Mouse (Mus musculus) heart, postnatal 4 days (tissue): ENCODE measurements around the gene Uvrag. TPM values are rescaled to one million over a fixed set of nuclear protein-coding genes. Genes with fewer than 3 reads are reported as not detected.
A peak's percentile ranks its signal among the peaks of the same experiment; 100 is the strongest.
"Not testable (repeated sequence)": the region's sequence is repeated elsewhere in the genome, so short reads cannot be mapped to it uniquely, and the experiment has no call there.

Experiments
- DNase-seq: peaks from one replicate; pipeline ENCODE4 v3.0.0; 2021
- total RNA-seq, 2 experiments: library from RNA; stranded (reverse); gene quantifications; 2 replicates each; pipeline ENCODE4 v1.2.3; 2021

The Uvrag gene
- total RNA-seq, 2 experiments from 2014 or later: 33.2 to 34.5 TPM

DNA sequence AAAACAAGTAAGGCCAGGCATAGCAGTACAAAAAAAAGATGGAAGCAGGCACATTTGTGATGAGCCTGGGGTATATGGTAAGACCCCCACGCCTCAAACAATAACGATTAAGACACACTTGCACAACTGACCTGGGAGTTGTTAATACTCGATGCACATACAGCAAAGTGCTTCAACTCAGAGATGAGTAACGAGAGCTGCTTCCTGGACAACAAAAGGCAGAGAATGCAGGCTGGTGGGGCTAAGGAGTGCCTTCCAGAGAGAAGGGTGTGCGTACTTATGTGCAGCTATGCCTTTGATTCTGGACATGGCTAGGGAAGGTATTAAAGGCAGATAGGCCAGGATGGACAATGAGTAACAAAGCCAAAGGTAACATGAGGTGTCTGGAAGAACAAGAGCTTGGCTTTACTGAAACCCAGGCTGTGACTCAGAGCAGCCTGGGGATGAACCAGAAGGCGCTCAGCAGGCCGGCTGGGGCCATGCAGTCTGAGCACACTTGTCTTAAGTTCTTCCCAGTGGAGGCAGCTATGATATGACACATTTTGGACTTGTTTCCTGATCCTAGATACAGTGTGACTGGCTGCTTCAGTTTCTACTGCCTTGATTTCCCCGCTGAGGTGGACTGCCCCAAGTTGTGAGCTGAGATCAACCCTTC lies 172.1 kb downstream of the Uvrag start:
- no peak for DNase-seq

DNA sequence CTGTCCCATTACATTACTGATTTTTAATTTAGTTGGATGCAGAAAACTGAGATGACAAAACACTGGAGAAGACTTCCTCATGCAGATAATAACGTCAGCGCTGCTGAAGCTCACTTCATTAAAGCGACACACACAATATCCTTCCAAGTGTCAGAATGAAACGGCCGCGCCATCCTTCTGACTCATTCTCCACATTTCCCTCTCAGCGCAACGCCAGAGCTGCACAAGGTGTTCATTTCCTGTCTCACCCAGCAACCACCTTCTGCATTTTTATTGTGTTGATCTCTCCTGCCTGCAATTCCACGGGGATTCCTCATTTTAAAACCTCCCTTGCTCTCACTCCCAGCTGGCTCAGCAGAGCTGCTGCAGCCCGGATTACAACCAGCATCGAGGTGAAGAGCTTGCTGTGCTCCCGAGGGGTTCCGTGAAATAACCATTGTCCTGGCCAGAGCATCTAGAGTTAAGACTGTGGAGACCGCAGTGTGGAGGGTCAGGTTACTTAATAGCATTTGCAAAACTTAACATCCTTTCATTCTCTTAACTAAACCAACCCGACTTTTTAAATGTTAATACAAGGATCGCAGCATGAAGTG lies 172.8 kb downstream of the Uvrag start:
- DNase-seq: no peak

DNA sequence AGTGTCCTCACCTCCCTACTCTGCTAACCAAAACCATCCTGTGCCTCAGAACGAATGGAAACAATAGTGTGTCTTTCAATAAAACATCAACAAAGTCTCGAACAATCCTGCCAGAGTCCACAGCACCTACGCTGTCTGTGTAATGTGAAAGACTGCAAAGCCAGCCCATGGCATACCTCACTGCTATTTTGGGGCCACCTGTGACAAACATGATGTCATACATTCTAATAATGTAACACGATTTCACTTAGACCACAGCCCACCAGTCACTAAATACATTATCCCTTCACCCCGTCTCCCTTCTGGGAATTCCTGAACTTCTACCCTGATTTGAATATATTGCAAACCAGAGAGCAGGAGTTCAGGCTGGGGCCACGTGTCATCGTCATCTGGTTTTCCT lies 173.3 kb downstream of the Uvrag start:
- no peak for DNase-seq

DNA sequence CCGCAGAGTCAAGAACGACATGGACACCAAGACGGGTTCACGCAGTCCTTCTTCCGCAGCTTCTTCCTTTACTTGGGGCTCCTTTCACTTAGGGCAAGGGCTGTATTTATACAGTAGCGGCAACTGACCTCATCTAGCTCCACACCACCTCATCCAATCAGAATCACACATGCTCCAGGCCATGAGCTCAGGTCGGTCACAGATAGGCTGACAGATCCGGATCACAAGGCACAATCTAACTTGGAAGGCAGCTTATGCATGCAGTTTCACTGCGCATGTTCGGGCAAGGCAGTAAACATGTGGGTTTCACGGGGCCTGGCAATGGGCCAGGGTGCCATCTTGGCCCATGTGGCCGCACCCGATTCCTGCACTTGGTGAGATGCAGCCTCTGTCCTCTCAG lies 177.4 kb downstream of the Uvrag start:
- DNase-seq: not testable (repeated sequence)

DNA sequence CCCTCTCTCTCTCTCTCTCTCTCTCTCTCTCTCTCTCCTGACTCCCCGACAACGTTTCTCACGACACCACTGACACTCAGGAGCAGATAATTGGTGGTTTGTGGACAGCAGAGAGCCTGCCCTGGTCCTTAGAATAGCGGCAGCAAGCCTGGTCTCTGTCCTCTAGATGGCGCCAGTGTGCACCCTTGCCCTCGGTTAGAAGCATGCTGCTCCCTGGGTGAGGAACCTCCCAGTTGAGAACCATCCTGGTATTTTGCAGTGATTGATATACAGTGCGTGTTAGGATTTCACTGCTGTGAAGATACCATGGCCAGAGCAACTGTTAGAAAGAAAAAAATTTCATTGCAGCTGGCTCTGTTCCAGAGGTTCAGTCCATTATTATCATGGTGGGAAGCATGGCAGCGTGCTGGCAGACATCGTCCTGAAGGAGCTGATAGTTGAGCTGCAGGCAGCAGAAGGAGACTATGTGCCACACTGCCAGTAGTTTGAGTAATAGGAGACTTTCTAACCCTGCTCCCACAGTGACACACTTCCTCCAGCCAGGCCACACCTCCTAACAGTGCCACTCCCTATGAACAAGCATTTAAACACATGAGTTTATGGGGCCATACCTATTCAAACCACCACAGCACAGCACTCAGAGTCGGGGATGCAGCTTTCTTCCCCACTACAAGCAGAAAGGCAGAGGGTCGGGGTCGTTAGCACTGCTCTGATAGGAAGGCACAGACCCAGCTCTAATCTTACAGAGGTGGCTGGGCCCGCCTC lies 178.2 kb downstream of the Uvrag start:
- peak; percentile 85 for DNase-seq

DNA sequence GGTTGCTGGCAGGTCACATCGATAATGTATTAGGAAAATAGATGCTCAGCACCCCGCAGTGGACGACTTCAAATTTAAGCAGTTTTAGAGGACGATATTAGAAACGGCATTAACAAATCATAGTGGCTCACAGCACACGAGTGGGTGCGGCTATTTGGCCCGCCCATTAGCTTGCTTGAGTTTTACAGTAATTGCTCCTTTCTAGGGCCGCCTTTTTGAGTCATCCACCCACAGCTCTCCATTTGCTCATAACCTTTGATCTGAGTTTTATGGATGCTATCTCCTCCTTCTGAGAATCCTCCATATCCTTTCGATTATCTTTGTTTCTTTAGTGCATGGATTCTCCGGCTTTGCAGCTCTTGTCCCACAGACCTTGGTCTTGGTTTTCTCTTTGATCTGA lies 178.9 kb downstream of the Uvrag start:
- DNase-seq: no peak

DNA sequence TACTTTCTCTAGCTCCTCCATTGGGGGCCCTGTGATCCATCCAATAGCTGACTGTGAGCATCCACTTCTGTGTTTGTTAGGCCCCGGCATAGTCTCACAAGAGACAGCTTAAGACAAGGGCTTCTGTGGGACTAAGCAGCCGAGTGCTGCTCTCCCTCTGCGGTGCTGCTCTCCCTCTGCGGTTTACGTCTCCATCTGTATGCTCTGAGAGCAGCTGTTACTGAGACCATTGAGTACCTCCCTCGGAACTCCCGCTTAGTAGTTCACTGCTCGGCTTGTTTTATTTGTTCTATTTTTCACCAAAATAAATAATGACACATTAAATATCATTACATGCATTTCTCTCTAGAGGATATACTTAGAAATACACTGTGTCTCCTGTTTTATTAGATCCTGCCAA lies 180.7 kb downstream of the Uvrag start:
- DNase-seq: no peak

DNA sequence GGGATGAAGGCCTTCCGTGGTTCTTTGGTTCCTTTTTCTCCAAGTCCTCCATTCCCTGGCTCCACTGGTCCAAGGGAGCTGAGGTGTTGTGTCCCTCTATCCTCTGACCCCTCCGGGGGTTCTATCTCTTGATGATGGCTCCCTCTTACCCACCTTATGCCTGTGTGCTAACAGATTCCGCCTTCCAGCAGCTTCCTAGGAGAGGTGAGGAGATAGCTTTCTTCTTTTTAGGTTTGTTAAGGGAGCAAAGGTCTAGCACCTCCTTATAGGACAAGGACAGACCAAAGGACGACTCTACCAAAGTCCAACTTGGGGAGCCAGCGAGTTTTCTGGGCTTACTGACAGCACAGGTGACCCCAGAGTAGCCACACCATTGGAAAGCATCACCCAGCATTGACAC lies 181.7 kb downstream of the Uvrag start:
- DNase-seq: no peak

DNA sequence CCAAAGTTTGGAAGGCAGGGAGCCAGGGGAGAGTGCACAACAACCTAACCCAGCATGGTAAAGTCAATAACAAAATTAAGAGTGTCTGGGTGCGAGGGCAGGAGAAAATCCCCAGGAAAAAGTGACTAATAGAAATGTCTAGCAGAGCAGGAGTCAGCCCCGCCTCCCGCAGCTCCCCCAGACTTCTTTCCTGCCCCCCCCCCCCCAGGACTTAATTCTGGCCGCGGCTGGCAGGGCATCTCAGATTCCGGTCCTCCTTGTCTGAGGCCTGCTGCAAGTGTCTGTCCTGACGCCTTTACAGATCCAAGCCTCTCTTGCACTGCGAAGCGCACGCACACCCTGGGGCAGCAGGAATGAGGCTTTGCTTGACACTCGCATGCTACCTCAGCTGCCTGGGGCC lies 182.8 kb downstream of the Uvrag start:
- DNase-seq: no peak

DNA sequence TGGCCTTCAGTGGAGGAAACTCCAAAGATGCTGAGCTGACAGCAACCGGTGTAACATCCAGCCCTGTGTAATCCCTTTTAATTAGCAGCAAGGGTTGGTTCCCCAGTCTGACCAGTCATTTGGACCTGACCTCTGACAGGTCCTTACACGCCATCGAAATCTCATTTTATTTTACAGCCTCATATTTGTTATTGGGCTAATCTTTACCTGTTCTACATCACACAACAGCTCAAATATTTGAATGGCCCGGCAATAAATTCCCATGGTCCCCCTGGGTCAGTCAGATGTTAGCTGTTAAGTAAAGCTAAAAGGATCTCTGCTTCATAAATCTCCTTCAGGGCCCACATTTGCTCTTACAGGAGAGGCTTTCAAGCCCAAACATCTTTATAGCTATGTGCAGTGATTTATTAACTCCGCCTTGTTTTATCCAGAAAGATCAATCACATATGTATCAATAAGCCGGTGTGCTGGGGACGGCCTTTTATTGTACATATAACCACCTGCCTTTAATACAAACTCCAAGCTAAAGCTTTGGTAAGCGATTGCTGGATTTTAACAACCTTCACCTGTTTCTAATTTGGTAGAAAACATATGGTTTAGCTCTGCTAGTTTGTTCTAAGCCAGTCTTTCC lies 183.7 kb downstream of the Uvrag start:
- no peak for DNase-seq

DNA sequence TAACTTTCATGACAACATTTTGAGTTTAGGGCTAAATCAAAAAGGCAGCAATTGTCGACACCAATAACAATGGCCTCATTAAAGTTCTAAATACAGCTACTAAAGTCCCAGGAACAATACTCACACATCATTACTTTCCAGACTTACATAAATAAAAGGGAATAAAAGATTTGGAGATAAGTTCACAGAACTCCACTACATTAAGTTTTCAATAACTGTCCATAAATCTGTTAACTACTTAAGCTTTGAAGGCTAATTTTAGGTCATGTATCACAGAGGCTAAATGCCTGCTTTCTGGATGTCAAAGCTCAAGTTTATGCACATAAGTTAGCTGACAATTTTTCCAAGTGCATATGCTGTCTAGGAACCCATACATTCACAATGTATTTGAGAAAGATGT lies 184.3 kb downstream of the Uvrag start:
- DNase-seq: no peak

DNA sequence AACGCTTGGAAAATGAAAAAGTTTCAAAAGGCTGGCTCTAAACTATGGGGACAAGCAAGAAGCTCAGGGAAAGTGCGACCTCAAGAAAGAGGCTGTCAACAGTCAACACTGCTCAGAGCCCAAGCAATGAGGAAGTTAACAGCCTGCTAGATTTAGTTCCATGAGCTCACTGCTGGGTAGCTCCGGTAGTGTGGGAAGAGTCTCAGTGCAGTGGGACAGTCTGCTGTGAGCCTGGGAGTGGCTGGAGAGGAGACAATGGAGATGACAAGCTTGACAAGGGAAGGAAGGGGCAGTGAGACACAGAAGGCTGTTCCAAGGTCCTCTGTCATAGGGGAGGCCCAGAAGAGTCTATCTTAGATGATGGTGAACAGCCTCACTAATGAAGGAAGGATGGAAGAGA lies 187.3 kb downstream of the Uvrag start:
- DNase-seq: no peak

DNA sequence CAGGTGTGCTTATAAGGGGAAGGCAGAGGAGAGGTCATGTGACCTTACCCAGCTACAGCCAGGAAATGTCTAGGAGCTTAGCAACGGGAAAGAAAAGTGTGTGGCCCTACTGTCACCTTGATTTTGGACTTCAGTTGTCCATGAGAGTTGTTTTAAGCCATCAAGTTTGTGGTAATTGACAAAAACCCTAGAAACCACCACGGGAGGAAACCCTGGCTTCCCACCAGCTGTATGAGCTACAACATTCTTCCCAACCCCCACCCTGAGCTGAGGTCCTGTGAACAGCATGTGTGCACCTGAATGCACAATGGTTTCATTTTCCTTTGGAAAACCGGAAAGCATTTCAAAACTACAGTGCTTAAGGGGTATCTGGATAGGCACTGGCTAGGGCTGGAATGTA lies 196.0 kb downstream of the Uvrag start:
- no peak for DNase-seq

DNA sequence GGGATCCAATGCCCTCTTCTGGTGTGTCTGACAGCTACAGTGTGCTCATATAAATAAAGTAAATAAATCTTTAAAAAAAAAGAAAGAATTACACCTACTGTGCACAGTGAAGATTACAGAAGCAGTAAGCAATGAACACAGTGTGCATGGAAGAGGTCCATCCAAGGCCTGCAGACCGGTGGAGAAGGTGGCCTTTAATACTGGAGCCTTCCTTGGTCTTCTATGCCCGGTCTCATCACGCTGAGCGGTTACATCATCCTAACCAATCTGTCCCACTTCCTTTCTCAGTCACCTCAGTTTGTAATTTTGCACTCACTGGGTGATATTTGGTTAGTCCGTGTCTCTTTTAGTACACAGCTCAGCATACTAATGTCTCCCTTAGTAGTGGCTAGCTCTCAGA lies 197.3 kb downstream of the Uvrag start:
- DNase-seq: no peak

DNA sequence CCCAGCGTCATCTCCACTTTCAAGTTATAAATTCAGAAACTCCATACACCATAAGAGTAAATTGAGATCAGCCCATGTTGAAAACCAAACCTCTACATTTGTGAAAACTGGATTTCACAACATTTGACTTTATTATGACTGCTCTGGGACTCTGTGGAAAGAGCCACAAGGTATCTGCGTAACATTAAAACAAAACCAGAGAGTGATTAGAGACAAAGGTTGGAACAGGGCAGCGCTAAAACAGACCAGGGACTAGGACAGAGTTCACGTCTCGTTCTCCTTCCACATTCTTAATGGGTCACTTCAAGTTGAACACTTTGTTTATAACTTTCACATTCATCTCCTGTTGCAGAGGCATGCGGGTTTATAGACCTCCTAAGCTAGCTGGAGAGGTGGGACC lies 198.2 kb downstream of the Uvrag start:
- DNase-seq: no peak

DNA sequence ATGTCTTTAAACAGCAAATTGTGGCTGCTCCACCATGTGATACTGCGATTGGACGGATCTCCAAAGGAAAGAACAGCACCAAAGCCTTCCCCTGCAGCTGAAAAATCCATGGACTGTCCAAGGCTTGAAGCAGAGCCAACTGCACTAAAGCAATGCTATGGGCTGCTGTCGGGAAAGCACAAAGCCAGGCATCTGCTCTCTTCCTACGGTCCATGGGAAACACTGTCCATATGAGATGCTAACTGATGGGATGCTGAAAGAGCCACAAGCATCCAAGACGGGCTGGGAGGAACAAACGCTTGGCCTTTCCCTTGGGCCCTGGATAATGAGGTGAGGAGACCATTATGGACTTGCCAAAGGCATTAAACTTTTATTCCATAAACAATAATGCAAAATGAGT lies 201.7 kb downstream of the Uvrag start:
- peak; percentile 40 for DNase-seq

DNA sequence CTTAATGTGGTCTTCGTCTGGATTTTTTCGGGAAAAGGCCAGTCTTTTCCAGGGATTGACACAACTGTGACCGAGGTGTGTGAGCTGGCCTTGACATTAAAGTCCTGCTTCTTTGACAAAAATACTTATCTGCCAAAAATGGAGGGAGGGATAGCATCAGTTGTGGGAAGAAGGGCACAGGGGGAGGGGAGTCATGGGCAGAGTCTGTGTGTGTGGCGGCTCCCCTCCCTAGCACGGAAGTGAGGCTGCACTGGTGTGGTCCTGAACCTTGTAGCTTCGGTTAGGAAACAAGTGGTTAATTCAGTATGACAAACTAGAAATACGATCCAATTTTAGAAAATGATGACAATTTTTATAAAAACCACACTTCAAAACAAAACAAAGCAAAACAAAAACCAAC lies 202.3 kb downstream of the Uvrag start:
- DNase-seq: no peak

DNA sequence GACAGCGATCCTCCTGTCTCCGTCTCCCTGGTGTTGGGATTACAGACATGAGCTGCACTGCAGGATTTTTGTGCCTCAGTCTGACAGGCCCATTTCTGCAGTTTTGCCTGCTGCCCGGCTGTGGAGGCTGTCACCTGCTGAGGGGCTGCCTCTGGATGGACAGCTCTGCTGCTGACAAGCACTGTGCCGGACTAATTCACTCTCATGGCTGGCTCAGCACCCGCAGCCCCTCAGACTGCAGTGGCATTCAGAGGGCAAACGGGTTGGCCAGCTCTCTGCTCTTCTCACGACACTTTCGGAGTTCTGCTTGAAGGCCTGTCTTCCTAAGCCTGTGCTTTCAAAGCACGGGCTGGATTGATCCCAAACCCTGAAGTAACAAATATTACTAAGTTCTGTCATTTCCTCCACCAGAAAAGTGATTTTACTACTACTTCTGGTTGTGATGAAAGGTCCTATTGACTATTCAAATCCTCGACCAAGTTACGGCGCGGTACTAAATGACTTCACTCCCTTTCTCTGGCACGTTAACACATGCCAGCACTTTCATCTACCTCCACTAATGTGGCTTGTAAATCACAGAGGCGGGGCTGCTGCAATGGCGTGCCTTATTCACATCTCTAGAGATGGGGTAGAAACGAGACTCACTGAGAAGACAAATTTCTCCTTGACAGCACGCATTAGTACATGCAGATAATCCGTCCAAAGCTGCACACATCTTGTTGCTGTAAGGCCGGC lies 203.7 kb downstream of the Uvrag start:
- no peak for DNase-seq

DNA sequence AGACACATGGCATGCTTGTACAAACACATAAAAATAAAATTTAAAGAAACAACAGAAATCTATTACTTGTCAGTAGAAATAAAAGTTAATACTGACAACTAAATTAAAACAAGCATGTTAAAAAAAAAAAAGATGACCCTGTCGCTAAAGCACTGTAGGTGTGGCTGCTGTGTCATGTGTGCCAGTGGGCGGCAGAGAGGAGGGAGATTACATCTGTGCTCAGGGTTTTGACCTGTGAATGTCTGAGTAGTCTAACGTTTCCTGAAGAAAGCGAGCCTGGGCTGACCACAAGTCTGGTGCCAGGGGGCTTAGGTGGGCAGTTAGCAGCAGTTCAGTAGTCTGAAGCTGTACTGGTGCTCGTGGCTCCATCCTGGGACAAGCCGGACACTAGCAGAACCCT lies 205.2 kb downstream of the Uvrag start:
- no peak for DNase-seq

DNA sequence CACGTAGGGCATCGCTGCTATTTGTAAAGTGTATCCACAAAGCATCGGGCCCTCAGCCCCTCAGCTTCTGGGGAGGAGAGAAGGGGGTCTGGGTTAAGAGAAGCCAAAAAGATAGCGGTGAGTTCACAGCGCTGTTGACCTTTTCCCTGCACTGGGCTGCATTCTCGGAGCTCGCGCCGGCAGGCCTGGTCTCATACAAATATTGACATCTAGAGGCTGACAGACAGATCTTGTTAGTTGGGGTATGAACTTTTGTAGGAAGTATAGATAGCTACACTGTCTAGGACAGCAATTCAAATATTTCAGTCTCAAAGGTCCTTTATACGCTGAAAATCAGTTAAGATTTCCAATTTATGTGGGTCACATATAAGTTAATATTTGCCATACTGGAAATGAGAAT lies 205.7 kb downstream of the Uvrag start:
- DNase-seq: no peak

DNA sequence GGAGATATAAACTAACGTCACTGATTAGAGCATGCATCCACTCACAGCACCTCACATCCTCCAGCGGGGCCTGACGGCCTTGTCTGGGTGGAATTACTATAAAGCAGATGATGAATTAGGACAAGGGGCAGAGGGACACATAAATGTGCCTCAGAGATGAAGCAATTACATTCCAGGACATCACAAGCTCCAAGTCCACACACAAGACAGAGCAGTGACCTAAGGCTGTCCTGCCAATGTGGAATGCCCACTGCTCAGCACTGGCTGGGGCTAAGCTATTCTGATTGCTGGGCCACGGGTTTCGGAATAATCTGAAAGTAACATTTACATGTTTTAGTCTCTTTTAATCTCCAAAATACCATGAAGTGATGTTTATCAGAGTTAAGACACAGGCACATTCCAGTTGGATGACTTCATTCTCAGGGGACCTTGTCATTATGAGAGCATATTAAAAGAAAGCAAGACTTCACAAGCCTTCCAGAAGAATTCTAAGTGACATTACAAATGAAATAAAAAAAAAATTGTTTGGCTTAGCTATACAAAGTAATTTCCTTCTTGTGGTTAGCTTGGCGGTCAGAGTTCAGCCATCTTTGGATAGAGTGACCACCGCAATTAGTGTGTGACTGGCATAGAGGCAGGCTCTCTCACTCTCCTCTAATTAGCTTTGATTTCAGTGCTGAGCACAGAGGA lies 212.5 kb downstream of the Uvrag start:
- no peak for DNase-seq

DNA sequence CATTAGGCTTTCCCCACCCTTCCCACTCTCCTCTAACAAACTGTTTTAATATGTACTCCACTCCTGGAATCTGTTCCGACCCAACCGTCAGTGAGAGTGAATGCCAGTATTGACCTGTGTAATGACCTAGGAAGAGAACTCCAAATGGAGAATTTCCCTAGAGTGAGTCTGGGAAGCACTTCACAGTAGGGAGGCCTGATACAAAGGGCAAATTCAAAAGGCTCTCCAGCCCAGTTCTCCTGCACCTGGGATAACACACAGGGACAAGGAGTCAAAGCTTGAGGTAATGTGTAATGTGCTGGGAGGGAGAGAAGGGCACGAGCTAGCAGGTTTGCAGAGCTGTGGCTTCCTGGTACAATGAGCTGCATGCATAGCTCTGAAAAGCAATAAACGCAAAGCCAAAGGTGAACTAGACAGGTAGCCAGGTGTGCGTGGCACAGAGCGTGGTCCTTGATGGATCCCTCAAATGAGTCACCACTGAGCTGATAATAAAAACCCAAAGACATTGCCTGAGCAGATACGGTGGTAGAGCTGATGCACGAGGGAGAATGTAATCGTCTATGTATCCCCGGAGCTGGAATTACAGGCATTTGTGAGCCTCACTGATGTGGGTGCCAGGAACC lies 213.9 kb downstream of the Uvrag start:
- no peak for DNase-seq
